24 mouse cellular contexts compared by ENCODE assay signal in genomic region chr11:102551176-102551575, GRCm38 (mm10). TPM values are rescaled to one million over a fixed set of nuclear protein-coding genes. Genes with fewer than 3 reads are reported as not detected.
DNase-seq lines count a peak whose midpoint lies in the region; ATAC-seq lines count a peak whose summit lies in the region.
"Had no signal": no experiment of that assay in that cellular context is flagged by ENCODE, and none has a peak within 500 bp of the region (broad histone marks: within the 10 kb centered on the region; RNA-seq: fewer than 3 reads in every experiment).

No protein-coding gene starts in this region.

- ATAC-seq in embryonic facial prominence, embryonic 13.5 days (ENCODE audit: insufficient number of reproducible peaks, insufficient read depth, low FRiP score, low TSS enrichment, low read depth): no peak
- ATAC-seq: activated CD4-positive, CD25-positive, alpha-beta regulatory T cell, adult 4 months; forebrain, embryonic 14.5 days; forebrain, postnatal 0 days; intestine, postnatal 0 days had no signal

- peak; percentile 39 to 63 for DNase-seq in adrenal gland, adult (ENCODE audit: inconsistent age in 2 of 2, low spot score in 1 of 2)
- DNase-seq in adrenal gland, adult 18-20 months (ENCODE audit: low spot score in 2 of 2): no peak
- DNase-seq in embryonic facial prominence, embryonic 10.5 days (ENCODE audit: low spot score): no peak
- DNase-seq in heart, embryonic 10.5 days (ENCODE audit: low spot score): peak; percentile 39
- DNase-seq in heart, postnatal 10 days: no peak
- DNase-seq: adrenal gland, adult 8-10 months; cerebellum, adult 11-12 months; cerebellum, adult 8-10 months; cerebellum, postnatal 10 days; cerebellum, postnatal 36 days; embryo, embryonic 11 days; forebrain, postnatal 0 days; gastrocnemius, postnatal 36 days; kidney, adult 2 months had no signal

- H3K9me3 ChIP-seq in embryonic facial prominence, embryonic 13.5 days: no peaks in the 10 kb centered on the region
- no peaks in the 10 kb centered on the region for H3K9me3 ChIP-seq in embryonic facial prominence, embryonic 10.5 days
- H3K9me3 ChIP-seq in heart, embryonic 10.5 days: no peaks in the 10 kb centered on the region
- H3K9me3 ChIP-seq: embryonic facial prominence, embryonic 15.5 days; heart, embryonic 13.5 days; hindbrain, embryonic 12.5 days; hindbrain, embryonic 15.5 days had no signal

- H3K4me2 ChIP-seq in embryonic facial prominence, embryonic 13.5 days: no peak overlapping the region
- H3K4me2 ChIP-seq: embryonic facial prominence, embryonic 15.5 days; heart, embryonic 13.5 days; hindbrain, embryonic 12.5 days; hindbrain, embryonic 15.5 days had no signal

- no peak overlapping the region for H3K27ac ChIP-seq in embryonic facial prominence, embryonic 13.5 days
- H3K27ac ChIP-seq in embryonic facial prominence, embryonic 10.5 days (replicated peaks): no peak overlapping the region
- H3K27ac ChIP-seq in heart, embryonic 10.5 days: no peak overlapping the region
- H3K27ac ChIP-seq: embryonic facial prominence, embryonic 15.5 days; heart, embryonic 13.5 days; hindbrain, embryonic 15.5 days had no signal

- H3K36me3 ChIP-seq in embryonic facial prominence, embryonic 13.5 days: peaks cover 12% of the 10 kb centered on the region
- H3K36me3 ChIP-seq in embryonic facial prominence, embryonic 10.5 days (replicated peaks): peaks cover 36% of the 10 kb centered on the region
- H3K36me3 ChIP-seq in heart, embryonic 10.5 days: peaks cover 13% of the 10 kb centered on the region; the same call in 1 of the 2 replicates
- H3K36me3 ChIP-seq: hindbrain, embryonic 12.5 days; hindbrain, embryonic 15.5 days had no signal

- H3K27me3 ChIP-seq in embryonic facial prominence, embryonic 13.5 days: no peaks in the 10 kb centered on the region
- no peaks in the 10 kb centered on the region for H3K27me3 ChIP-seq in embryonic facial prominence, embryonic 10.5 days (replicated peaks; ENCODE audit: low read depth, poor library complexity, severe bottlenecking)
- no peaks in the 10 kb centered on the region for H3K27me3 ChIP-seq in heart, embryonic 10.5 days (ENCODE audit: insufficient read depth, poor library complexity, severe bottlenecking)
- H3K27me3 ChIP-seq: embryonic facial prominence, embryonic 15.5 days; heart, embryonic 13.5 days; hindbrain, embryonic 12.5 days; hindbrain, embryonic 15.5 days had no signal

- H3K4me3 ChIP-seq in embryonic facial prominence, embryonic 13.5 days: no peak overlapping the region
- H3K4me3 ChIP-seq in embryonic facial prominence, embryonic 10.5 days: no peak overlapping the region
- no peak overlapping the region for H3K4me3 ChIP-seq in heart, embryonic 10.5 days
- H3K4me3 ChIP-seq: embryonic facial prominence, embryonic 15.5 days; heart, embryonic 13.5 days; hindbrain, embryonic 12.5 days; hindbrain, embryonic 15.5 days had no signal

- H3K4me1 ChIP-seq in embryonic facial prominence, embryonic 13.5 days: peaks cover 32% of the 10 kb centered on the region
- peaks cover 17% of the 10 kb centered on the region for H3K4me1 ChIP-seq in embryonic facial prominence, embryonic 10.5 days
- H3K4me1 ChIP-seq in heart, embryonic 10.5 days: peaks cover 14% of the 10 kb centered on the region

- 0 out of 2 replicates have a peak overlapping the region, but pooled peaks have one; percentile 3 for H3K9ac ChIP-seq in embryonic facial prominence, embryonic 13.5 days
- H3K9ac ChIP-seq: embryonic facial prominence, embryonic 15.5 days; forebrain, postnatal 0 days; heart, embryonic 13.5 days; hindbrain, embryonic 12.5 days; hindbrain, embryonic 15.5 days had no signal

- intact Hi-C loops in heart, postnatal 10 days (cut with DNase I): loop anchor here (10.0 kb wide), 1 partner anchor 236 kb away; the partner anchor contains the start of gene Ubtf

RNA-seq across cellular contexts. Expression of gene Gpatch8, which starts 5.0 kb away (rescaled TPM):
- total RNA-seq in adrenal gland, adult 18-20 months (2021): 10 to 100 TPM; 24.6 to 29.8 TPM
- polyA plus RNA-seq in embryonic facial prominence, embryonic 13.5 days (2015; fragmentation: Nextera tagmentation; extraction: Ambion mirVana): 84.0 and 84.7 TPM in 2 replicates
- 74.6 and 76.7 TPM in 2 replicates for polyA plus RNA-seq in embryonic facial prominence, embryonic 10.5 days (2016; fragmentation: Nextera tagmentation; extraction: Ambion mirVana)
- polyA plus RNA-seq in heart, embryonic 10.5 days (2016; fragmentation: Nextera tagmentation; extraction: Ambion mirVana): 45.7 and 47.0 TPM in 2 replicates
- total RNA-seq in heart, postnatal 10 days (2021): 10 to 100 TPM; 25.2 to 28.2 TPM

RNA-seq across cellular contexts. Expression of gene Gm11627, which starts 28.1 kb away (rescaled TPM):
- total RNA-seq in adrenal gland, adult 18-20 months (2021): not detected
- 16.1 and 17.0 TPM in 2 replicates for polyA plus RNA-seq in embryonic facial prominence, embryonic 13.5 days (2015; fragmentation: Nextera tagmentation; extraction: Ambion mirVana)
- 5.3 and 6.2 TPM in 2 replicates for polyA plus RNA-seq in embryonic facial prominence, embryonic 10.5 days (2016; fragmentation: Nextera tagmentation; extraction: Ambion mirVana)
- polyA plus RNA-seq in heart, embryonic 10.5 days (2016; fragmentation: Nextera tagmentation; extraction: Ambion mirVana): 11.6 and 13.5 TPM in 2 replicates
- 1 to 10 TPM; 1.7 to 2.8 TPM for total RNA-seq in heart, postnatal 10 days (2021)
- total RNA-seq: gastrocnemius, postnatal 36 days; granulocyte monocyte progenitor cell, adult 5-6 weeks; hematopoietic stem cell, adult 5-6 weeks had no signal
- polyA plus RNA-seq: activated CD4-positive, CD25-positive, alpha-beta regulatory T cell, adult 4 months had no signal

RNA-seq across cellular contexts. Expression of gene Fzd2, which starts 53.0 kb away (rescaled TPM):
- total RNA-seq in adrenal gland, adult 18-20 months (2021): 1 to 10 TPM; 2.6 to 3.6 TPM
- polyA plus RNA-seq in embryonic facial prominence, embryonic 13.5 days (2015; fragmentation: Nextera tagmentation; extraction: Ambion mirVana): 63.0 and 67.8 TPM in 2 replicates
- 45.8 and 49.0 TPM in 2 replicates for polyA plus RNA-seq in embryonic facial prominence, embryonic 10.5 days (2016; fragmentation: Nextera tagmentation; extraction: Ambion mirVana)
- 22.9 and 34.5 TPM in 2 replicates for polyA plus RNA-seq in heart, embryonic 10.5 days (2016; fragmentation: Nextera tagmentation; extraction: Ambion mirVana)
- 10 to 100 TPM; 11.1 to 15.7 TPM for total RNA-seq in heart, postnatal 10 days (2021)
- total RNA-seq: granulocyte monocyte progenitor cell, adult 5-6 weeks; hematopoietic stem cell, adult 5-6 weeks had no signal
- polyA plus RNA-seq: activated CD4-positive, CD25-positive, alpha-beta regulatory T cell, adult 4 months had no signal

Comparison
In these comparisons a context has a peak if more than half of its experiments do, and no peak if none do; other contexts are left out.
1. DNase-seq: peak in adrenal gland, adult (2 of 2) and heart, embryonic 10.5 days (single experiment); none in adrenal gland, adult 18-20 months (0 of 2), embryonic facial prominence, embryonic 10.5 days (single experiment) and heart, postnatal 10 days (0 of 2).